Mouse (Mus musculus) spleen, adult 2 months (tissue): ENCODE data around the gene Plagl2. TPM values are rescaled to one million over a fixed set of nuclear protein-coding genes. Genes with fewer than 3 reads are reported as not detected.

Experiments
- DNase-seq, 2 experiments: peaks; one replicate each; pipeline versions ENCODE4 v3.0.0 to v3.0.0-alpha.2; 2012 to 2021; ENCODE audit warnings: low spot score in 2 of 2, low read depth in 1 of 2
- H3K27ac ChIP-seq: fragments of 200-500 bp; 2 replicates; pipeline ENCODE4 v1.5.1; 2012; ENCODE audit warnings: low read length, inconsistent platforms; ENCODE audit not compliant: insufficient read depth
- H3K27me3 ChIP-seq: fragments of 200-500 bp; 2 replicates; pipeline ENCODE4 v1.6.1; 2012; ENCODE audit warnings: mild to moderate bottlenecking, moderate library complexity, low read length, inconsistent platforms; ENCODE audit not compliant: control insufficient read depth, insufficient read depth
- H3K36me3 ChIP-seq: fragments of 200-500 bp; 2 replicates; pipeline ENCODE4 v1.6.1; 2012; ENCODE audit warnings: mild to moderate bottlenecking, low read length, inconsistent platforms; ENCODE audit not compliant: control insufficient read depth, insufficient read depth
- H3K4me1 ChIP-seq: fragments of 200-500 bp; 2 replicates; pipeline ENCODE4 v1.6.1; 2011; ENCODE audit warnings: inconsistent platforms; ENCODE audit not compliant: control insufficient read depth, insufficient read depth, insufficient read length
- H3K4me3 ChIP-seq: fragments of 200-500 bp; 2 replicates; pipeline ENCODE4 v1.5.1; 2011; ENCODE audit warnings: mild to moderate bottlenecking, inconsistent platforms; ENCODE audit not compliant: insufficient read depth, insufficient read length; ENCODE audit errors: extremely low read depth
- CTCF ChIP-seq: fragments of 200-500 bp; IDR thresholded peaks from 2 replicates; pipeline ENCODE4 v1.5.1; 2011; ENCODE audit warnings: mild to moderate bottlenecking, inconsistent platforms; ENCODE audit not compliant: insufficient read depth, insufficient read length, insufficient replicate concordance; ENCODE audit errors: extremely low read depth
- POLR2A ChIP-seq: fragments of 200-500 bp; IDR thresholded peaks from 2 replicates; pipeline ENCODE4 v1.6.1; 2011; ENCODE audit warnings: low read depth, low read length, inconsistent platforms
- WGBS: fragments of 180-500 bp; shearing (Covaris S2); methylation state at CpG from one replicate; pipeline ENCODE4 v1.1.7; 2018; 5-methylcytosine and 5-hydroxymethylcytosine counted together
- polyA plus RNA-seq: library from polyadenylated mRNA; depleted of rRNA; stranded (reverse); fragments of >200 nt; gene quantifications from 2 replicates; pipeline ENCODE4 v1.2.3, GENCODE M21; 2012

Plagl2 gene
- polyA plus RNA-seq, 1 experiment, result 10.7 TPM

- DNase-seq, result no peak
Measured at GRCm38 (mm10) chr2:153213351-153213750, 27.9 kb downstream of the Plagl2 start.

DNA sequence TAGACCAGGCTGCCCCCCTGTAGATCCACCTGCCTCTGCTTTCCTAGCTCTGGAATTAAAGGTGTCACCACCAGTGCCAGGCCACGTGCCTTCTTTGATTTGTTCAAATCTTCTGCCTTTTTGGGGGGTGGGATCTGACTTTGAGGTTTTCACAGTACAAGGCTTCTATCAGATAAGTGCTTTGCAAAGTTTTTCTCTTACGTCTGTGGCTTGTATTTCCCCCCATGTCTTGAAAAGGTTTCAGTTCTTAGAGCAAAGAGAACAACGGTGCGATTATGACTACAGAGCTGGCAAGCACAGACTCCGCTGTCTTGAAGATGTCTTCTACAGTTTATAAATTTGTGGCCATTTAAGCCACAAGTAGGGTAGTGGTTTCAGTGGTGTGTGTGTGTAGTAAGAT lies 29.8 kb downstream of the Plagl2 start:
- TF ChIP-seq POLR2A (no peak), CTCF (no peak)
- H3K4me1 ChIP-seq, result peaks cover 10% of the 10 kb centered on the region; the same call in 1 of the 2 replicates
- DNase-seq, result no peak
- WGBS, result 56% methylated on average over 5 of the region's 5 CpGs
- no peak overlapping the region for H3K27ac ChIP-seq
- no peak overlapping the region for H3K4me3 ChIP-seq
- H3K27me3 ChIP-seq, result no peaks in the 10 kb centered on the region
- peaks cover 13% of the 10 kb centered on the region for H3K36me3 ChIP-seq

More at GRCm38 (mm10) chr2:153213351-153213750, 27.9 kb downstream of the Plagl2 start:
- Histone ChIP-seq H3K4me3 (no peak overlapping the region), H3K27me3 (no peaks in the 10 kb centered on the region), H3K27ac (no peak overlapping the region), H3K4me1 (peaks cover 10% of the 10 kb centered on the region; the same call in 1 of the 2 replicates), H3K36me3 (peaks cover 10% of the 10 kb centered on the region)
- TF ChIP-seq POLR2A (no peak), CTCF (no peak)
- WGBS, result 89% methylated on average over 4 of the region's 4 CpGs

DNA sequence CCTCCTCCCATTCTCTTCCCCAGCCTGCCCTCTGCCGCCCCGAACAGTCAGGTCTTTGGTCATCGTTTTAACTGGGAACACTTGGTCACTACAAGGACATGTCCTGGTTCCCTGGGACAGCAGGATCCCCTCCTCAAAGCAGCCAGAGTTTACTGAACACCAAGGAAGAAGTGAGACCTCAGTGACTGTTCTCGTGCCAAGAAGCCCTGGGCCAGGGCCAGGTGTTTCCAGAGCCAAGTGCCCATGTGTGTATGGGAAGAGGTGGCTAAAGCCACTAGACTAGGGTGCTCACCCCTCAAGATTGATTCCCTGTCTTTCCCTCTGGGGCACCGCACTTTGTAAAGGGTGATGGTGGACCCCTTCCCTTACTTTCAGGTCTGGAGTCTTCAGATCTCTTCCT lies 31.9 kb downstream of the Plagl2 start:
- WGBS, result 87% methylated on average over 5 of the region's 5 CpGs
- Histone ChIP-seq H3K27ac (no peak overlapping the region), H3K4me3 (no peak overlapping the region), H3K4me1 (no peaks in the 10 kb centered on the region), H3K27me3 (no peaks in the 10 kb centered on the region), H3K36me3 (peaks cover 20% of the 10 kb centered on the region)
- TF ChIP-seq POLR2A, result no peak
- no peak for TF ChIP-seq CTCF
- DNase-seq, result no peak

DNA sequence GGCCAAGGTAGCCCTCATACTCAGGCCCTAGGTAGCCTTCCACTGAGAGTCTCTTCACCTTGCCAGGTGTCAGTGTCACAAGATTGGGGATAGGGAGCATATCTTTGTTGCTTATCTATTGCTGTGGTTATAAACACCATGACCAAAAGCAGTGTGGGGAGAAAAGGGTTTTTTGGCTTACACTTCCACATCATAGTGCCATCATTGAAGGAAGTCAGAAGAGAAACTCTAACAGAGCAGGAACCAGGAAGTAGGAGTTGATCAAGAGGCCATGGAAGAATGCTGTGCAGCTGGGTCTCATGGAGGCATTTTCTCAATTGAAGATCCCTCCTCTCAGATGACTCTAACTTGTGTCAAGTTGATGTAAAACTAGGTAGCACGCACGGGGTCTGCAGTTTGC lies 33.1 kb downstream of the Plagl2 start:
- WGBS, result 95% methylated on average over 2 of the region's 2 CpGs
- H3K27ac ChIP-seq, result no peak overlapping the region

GRCm38 (mm10) chr2:153202766-153203165 lies 38.5 kb downstream of the Plagl2 start:
- H3K27me3 ChIP-seq, result no peaks in the 10 kb centered on the region
- TF ChIP-seq POLR2A (no peak), CTCF (no peak)
- WGBS, result 92% methylated on average over 1 of the region's 1 CpGs
- H3K36me3 ChIP-seq, result peaks cover 24% of the 10 kb centered on the region
- no peak for DNase-seq
- no peak overlapping the region for H3K4me3 ChIP-seq
- no peak overlapping the region for H3K27ac ChIP-seq
- no peaks in the 10 kb centered on the region for H3K4me1 ChIP-seq

More for the DNA sequence above, 33.1 kb downstream of the Plagl2 start:
- Histone ChIP-seq H3K27me3 (no peaks in the 10 kb centered on the region), H3K4me3 (no peak overlapping the region), H3K4me1 (no peaks in the 10 kb centered on the region), H3K36me3 (peaks cover 23% of the 10 kb centered on the region)
- no peak for DNase-seq
- TF ChIP-seq CTCF (no peak), POLR2A (no peak)

- 35% methylated on average over 2 of the region's 2 CpGs for WGBS
- Histone ChIP-seq H3K4me3 (no peak overlapping the region), H3K27ac (no peak overlapping the region), H3K36me3 (peaks cover 27% of the 10 kb centered on the region), H3K27me3 (no peaks in the 10 kb centered on the region), H3K4me1 (no peaks in the 10 kb centered on the region)
- no peak for DNase-seq
- TF ChIP-seq POLR2A (no peak), CTCF (no peak)
Measured at GRCm38 (mm10) chr2:153199114-153199513, 42.1 kb downstream of the Plagl2 start.

DNA sequence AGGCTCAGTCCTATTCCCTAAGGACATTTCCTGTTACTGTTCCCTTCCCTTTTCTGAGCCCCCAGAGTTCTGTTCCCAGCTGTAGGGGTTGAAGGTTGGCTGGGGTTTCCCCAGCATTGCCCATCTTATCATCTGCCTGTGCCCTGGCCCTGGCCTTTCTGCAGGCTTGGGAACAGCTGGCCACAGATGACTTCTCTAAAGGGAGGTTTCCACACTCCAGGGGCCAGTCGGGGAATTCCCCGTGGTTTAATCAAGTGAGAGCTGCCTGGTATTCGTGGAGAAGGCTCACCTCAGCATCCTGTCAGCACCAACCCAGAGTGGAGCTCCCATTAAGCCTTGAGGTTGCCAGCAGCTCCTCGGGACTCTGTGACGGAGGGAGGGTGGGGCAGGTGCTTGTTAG lies 42.7 kb downstream of the Plagl2 start:
- TF ChIP-seq POLR2A (no peak), CTCF (no peak)
- Histone ChIP-seq H3K36me3 (peaks cover 27% of the 10 kb centered on the region), H3K4me1 (no peaks in the 10 kb centered on the region), H3K27me3 (no peaks in the 10 kb centered on the region), H3K4me3 (no peak overlapping the region), H3K27ac (no peak overlapping the region)
- DNase-seq, result no peak
- WGBS, result 53% methylated on average over 5 of the region's 5 CpGs

DNA sequence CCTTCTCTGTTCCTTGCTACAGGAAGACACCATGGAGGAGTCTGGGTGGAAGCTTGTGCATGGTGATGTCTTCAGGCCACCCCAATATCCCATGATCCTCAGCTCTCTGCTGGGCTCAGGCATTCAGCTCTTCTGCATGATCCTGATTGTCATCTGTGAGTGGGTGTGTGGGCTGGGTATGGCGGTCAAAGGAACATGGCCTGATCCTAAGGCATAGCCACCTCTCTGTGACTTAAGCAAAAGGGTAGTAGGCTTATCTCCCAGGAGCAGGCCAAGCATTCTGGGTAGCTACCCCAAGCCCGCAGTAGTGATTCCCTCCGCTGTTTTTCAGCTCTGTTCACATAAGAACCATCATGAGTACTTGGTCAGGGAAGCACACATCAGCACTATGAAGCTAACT lies 47.0 kb downstream of the Plagl2 start:
- H3K27me3 ChIP-seq, result no peaks in the 10 kb centered on the region
- DNase-seq, result no peak
- no peak overlapping the region for H3K4me3 ChIP-seq
- 81% methylated on average over 3 of the region's 3 CpGs for WGBS
- H3K27ac ChIP-seq, result no peak overlapping the region
- peaks cover 37% of the 10 kb centered on the region for H3K36me3 ChIP-seq
- no peak for TF ChIP-seq POLR2A
- TF ChIP-seq CTCF, result no peak
- no peaks in the 10 kb centered on the region for H3K4me1 ChIP-seq
